In genomic region chr2:91182405-91183147, GRCm38 (mm10) we compare ENCODE assay signal across 8 mouse cellular contexts. TPM values are rescaled to one million over a fixed set of nuclear protein-coding genes. Genes with fewer than 3 reads are reported as not detected.
A peak's percentile ranks its signal among the peaks of the same experiment; 100 is the strongest.
DNase-seq lines count a peak whose midpoint lies in the region; ATAC-seq and TF ChIP-seq lines count a peak whose summit lies in the region.

No protein-coding gene starts in this region.

- no peaks in the 10 kb centered on the region for H3K27me3 ChIP-seq in intestine, postnatal 0 days (replicated peaks; ENCODE audit: control insufficient read depth, insufficient read depth, low read length)
- H3K27me3 ChIP-seq in limb, embryonic 15.5 days: no peaks in the 10 kb centered on the region
- no peaks in the 10 kb centered on the region for H3K27me3 ChIP-seq in midbrain, embryonic 15.5 days (replicated peaks)

- peak overlapping the region; percentile 98 for H3K4me2 ChIP-seq in intestine, postnatal 0 days (replicated peaks; ENCODE audit: low read depth)
- peak overlapping the region; percentile 71 for H3K4me2 ChIP-seq in limb, embryonic 15.5 days
- H3K4me2 ChIP-seq in midbrain, embryonic 15.5 days: peak overlapping the region; percentile 83

- no peaks in the 10 kb centered on the region; the same call in 1 of the 2 replicates for H3K4me1 ChIP-seq in intestine, postnatal 0 days (replicated peaks; ENCODE audit: control insufficient read depth, insufficient read depth, low read length)
- H3K4me1 ChIP-seq in limb, embryonic 15.5 days: peaks cover 15% of the 10 kb centered on the region
- H3K4me1 ChIP-seq in midbrain, embryonic 15.5 days: peaks cover 31% of the 10 kb centered on the region

- no peaks in the 10 kb centered on the region for H3K9me3 ChIP-seq in intestine, postnatal 0 days (ENCODE audit: control insufficient read depth)
- H3K9me3 ChIP-seq in limb, embryonic 15.5 days: no peaks in the 10 kb centered on the region
- H3K9me3 ChIP-seq in midbrain, embryonic 15.5 days: no peaks in the 10 kb centered on the region

- H3K9ac ChIP-seq in intestine, postnatal 0 days (ENCODE audit: low read depth, low read length): peak overlapping the region; percentile 73
- H3K9ac ChIP-seq in limb, embryonic 15.5 days: peak overlapping the region; percentile 62
- H3K9ac ChIP-seq in midbrain, embryonic 15.5 days: peak overlapping the region; percentile 85

- under 1% methylated on average over 76 of the region's 81 CpGs for whole genome bisulfite sequencing in intestine, postnatal 0 days
- WGBS in limb, embryonic 15.5 days: under 1% methylated on average over 76 of the region's 81 CpGs
- WGBS in midbrain, embryonic 15.5 days: under 1% methylated on average over 78 of the region's 81 CpGs

- DNase-seq in embryo, embryonic 10 days (ENCODE audit: low spot score): peak; percentile 90
- DNase-seq in embryo, embryonic 9.5 days (ENCODE audit: extremely low spot score): no peak
- DNase-seq in gastrocnemius, postnatal 10 days: peak; percentile 58
- peak; percentile 81 to 85 for DNase-seq in spleen, postnatal 36 days (ENCODE audit: low spot score in 2 of 2)

- no peaks in the 10 kb centered on the region; the same call in 1 of the 2 replicates for H3K36me3 ChIP-seq in intestine, postnatal 0 days (ENCODE audit: control insufficient read depth, insufficient read depth)
- H3K36me3 ChIP-seq in limb, embryonic 15.5 days: peaks cover 6% of the 10 kb centered on the region
- H3K36me3 ChIP-seq in midbrain, embryonic 15.5 days (replicated peaks): peaks cover 9% of the 10 kb centered on the region; the same call in 1 of the 2 replicates

- peak; percentile 50 for ATAC-seq in common myeloid progenitor, adult 5-6 weeks (replicated peaks; ENCODE audit: low read depth, poor library complexity, severe bottlenecking)
- peak; percentile 90 for ATAC-seq in intestine, postnatal 0 days
- ATAC-seq in limb, embryonic 15.5 days (ENCODE audit: insufficient number of reproducible peaks, low FRiP score, low TSS enrichment, low read depth): peak; percentile 91
- peak; percentile 98 for ATAC-seq in midbrain, embryonic 15.5 days (replicated peaks)

- peak overlapping the region; percentile 64; the same call in 1 of the 2 replicates for H3K27ac ChIP-seq in intestine, postnatal 0 days (ENCODE audit: low read depth, low read length)
- H3K27ac ChIP-seq in limb, embryonic 15.5 days: peak overlapping the region; percentile 82
- peak overlapping the region; percentile 94 for H3K27ac ChIP-seq in midbrain, embryonic 15.5 days

- no peak for TF ChIP-seq CTCF in intestine, postnatal 0 days (IDR thresholded peaks at IDR 0.05; ENCODE audit: low read depth)

- peak overlapping the region; percentile 93 for H3K4me3 ChIP-seq in intestine, postnatal 0 days (ENCODE audit: low read depth, low read length)
- peak overlapping the region; percentile 82 for H3K4me3 ChIP-seq in limb, embryonic 15.5 days
- peak overlapping the region; percentile 65 for H3K4me3 ChIP-seq in midbrain, embryonic 15.5 days

RNA-seq across cellular contexts. Expression of gene Madd, which starts 1.1 kb away (rescaled TPM):
- 46.4 and 55.6 TPM in 2 replicates for total RNA-seq in common myeloid progenitor, adult 5-6 weeks (2017)
- 1 to 10 TPM; 5.3 to 6.0 TPM for total RNA-seq in gastrocnemius, postnatal 10 days (2021)
- polyA plus RNA-seq in intestine, postnatal 0 days (2015; fragmentation: Nextera tagmentation; extraction: Ambion mirVana): 3.1 and 4.7 TPM in 2 replicates
- polyA plus RNA-seq in limb, embryonic 15.5 days (2015; fragmentation: Nextera tagmentation; extraction: Ambion mirVana): 10.2 and 12.2 TPM in 2 replicates
- polyA plus RNA-seq in midbrain, embryonic 15.5 days (2015; fragmentation: Nextera tagmentation; extraction: Ambion mirVana): 65.4 and 69.3 TPM in 2 replicates

RNA-seq across cellular contexts. Expression of gene Nr1h3, which starts 20.1 kb away (rescaled TPM):
- 0.23 TPM in 1 of 2 replicates, not detected in the other for total RNA-seq in common myeloid progenitor, adult 5-6 weeks (2017)
- total RNA-seq in gastrocnemius, postnatal 10 days (2021): 1 to 10 TPM; 3.7 to 4.0 TPM
- polyA plus RNA-seq in intestine, postnatal 0 days (2015; fragmentation: Nextera tagmentation; extraction: Ambion mirVana): 22.7 TPM in 2 replicates
- polyA plus RNA-seq in limb, embryonic 15.5 days (2015; fragmentation: Nextera tagmentation; extraction: Ambion mirVana): 2.2 and 2.4 TPM in 2 replicates
- 2.7 and 3.0 TPM in 2 replicates for polyA plus RNA-seq in midbrain, embryonic 15.5 days (2015; fragmentation: Nextera tagmentation; extraction: Ambion mirVana)

RNA-seq across cellular contexts. Expression of gene Acp2, which starts 20.1 kb away (rescaled TPM):
- 6.5 and 15.3 TPM in 2 replicates for total RNA-seq in common myeloid progenitor, adult 5-6 weeks (2017)
- total RNA-seq in gastrocnemius, postnatal 10 days (2021): 10 to 100 TPM; 13.0 to 17.4 TPM
- 20.4 and 20.5 TPM in 2 replicates for polyA plus RNA-seq in intestine, postnatal 0 days (2015; fragmentation: Nextera tagmentation; extraction: Ambion mirVana)
- 25.7 and 25.9 TPM in 2 replicates for polyA plus RNA-seq in limb, embryonic 15.5 days (2015; fragmentation: Nextera tagmentation; extraction: Ambion mirVana)
- 37.2 and 43.6 TPM in 2 replicates for polyA plus RNA-seq in midbrain, embryonic 15.5 days (2015; fragmentation: Nextera tagmentation; extraction: Ambion mirVana)

RNA-seq across cellular contexts. Expression of gene Ddb2, which starts 54.2 kb away (rescaled TPM):
- 11.5 and 18.0 TPM in 2 replicates for total RNA-seq in common myeloid progenitor, adult 5-6 weeks (2017)
- total RNA-seq in gastrocnemius, postnatal 10 days (2021): 1 to 10 TPM; 4.2 to 7.6 TPM
- 4.4 and 6.1 TPM in 2 replicates for polyA plus RNA-seq in intestine, postnatal 0 days (2015; fragmentation: Nextera tagmentation; extraction: Ambion mirVana)
- 20.0 and 22.1 TPM in 2 replicates for polyA plus RNA-seq in limb, embryonic 15.5 days (2015; fragmentation: Nextera tagmentation; extraction: Ambion mirVana)
- polyA plus RNA-seq in midbrain, embryonic 15.5 days (2015; fragmentation: Nextera tagmentation; extraction: Ambion mirVana): 18.1 and 18.8 TPM in 2 replicates
